In the genomic region with DNA sequence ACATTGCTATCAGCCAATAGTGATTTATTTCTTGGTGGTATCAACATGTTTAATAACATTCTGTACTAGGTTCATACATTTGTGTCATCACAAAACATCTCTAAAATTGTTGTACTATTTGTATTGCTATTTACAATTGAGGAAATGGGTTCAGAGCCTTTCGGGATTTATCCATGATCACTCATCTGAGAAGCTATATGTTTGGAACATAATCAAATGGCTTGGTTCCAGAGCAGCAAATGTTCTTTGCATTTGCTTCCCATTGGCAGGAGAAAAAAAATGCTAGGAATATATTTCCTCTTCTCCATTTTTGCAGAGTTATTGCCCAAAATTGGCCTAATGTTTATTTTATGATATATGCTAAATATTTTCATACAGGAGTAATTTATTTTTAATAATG, we compare ENCODE assay signal across 20 mouse cellular contexts.
DNase-seq lines count a peak whose midpoint lies in the region; ATAC-seq and TF ChIP-seq lines count a peak whose summit lies in the region.
"Had no signal": no experiment of that assay in that cellular context is flagged by ENCODE, and none has a peak within 500 bp of the region (broad histone marks: within the 10 kb centered on the region; RNA-seq: fewer than 3 reads in every experiment).

No protein-coding gene starts in this region.

- DNase-seq in cerebellum, adult 9-10 months, result peak; percentile 5
- no peak for DNase-seq in cerebellum, adult 8-10 months
- peak; percentile 13 for DNase-seq in hindbrain, postnatal 0 days (ENCODE audit: low spot score)
- DNase-seq in lung, adult 2 months, result no peak
- DNase-seq: adrenal gland, postnatal 10 days; adrenal gland, postnatal 36 days; gastrocnemius, postnatal 25 days; heart, adult 18-20 months; heart, postnatal 10 days; heart, postnatal 36 days had no signal

- no peak for TF ChIP-seq POLR2A in lung, adult 2 months (IDR thresholded peaks at IDR 0.05; ENCODE audit: borderline replicate concordance, extremely low read depth, low read depth, low read length)

- no peak for ATAC-seq in hindbrain, postnatal 0 days
- no peak for ATAC-seq in hindbrain, embryonic 13.5 days (ENCODE audit: low FRiP score)
- peak; percentile 34; the same call in 1 of the 2 replicates for ATAC-seq in lung, embryonic 16.5 days (ENCODE audit: low read depth)
- ATAC-seq: forebrain, embryonic 15.5 days; intestine, postnatal 0 days had no signal

- no peak overlapping the region for H3K4me2 ChIP-seq in hindbrain, postnatal 0 days (ENCODE audit: low read depth, low read length)
- no peak overlapping the region for H3K4me2 ChIP-seq in hindbrain, embryonic 13.5 days
- no peak overlapping the region for H3K4me2 ChIP-seq in lung, embryonic 16.5 days (ENCODE audit: low read depth, low read length)
- H3K4me2 ChIP-seq: embryonic facial prominence, embryonic 13.5 days; forebrain, embryonic 15.5 days; heart, embryonic 12.5 days; heart, embryonic 15.5 days; hindbrain, embryonic 14.5 days had no signal

- H3K27ac ChIP-seq in hindbrain, postnatal 0 days, result no peak overlapping the region
- H3K27ac ChIP-seq in hindbrain, embryonic 13.5 days, result no peak overlapping the region
- H3K27ac ChIP-seq in lung, embryonic 16.5 days (ENCODE audit: low read length), result no peak overlapping the region
- H3K27ac ChIP-seq: embryonic facial prominence, embryonic 13.5 days; forebrain, embryonic 10.5 days; forebrain, embryonic 15.5 days; heart, embryonic 15.5 days; hindbrain, embryonic 10.5 days; hindbrain, embryonic 14.5 days had no signal

- no peak overlapping the region for H3K4me3 ChIP-seq in hindbrain, postnatal 0 days (ENCODE audit: low read length)
- H3K4me3 ChIP-seq in hindbrain, embryonic 13.5 days, result no peak overlapping the region
- no peak overlapping the region for H3K4me3 ChIP-seq in lung, embryonic 16.5 days (ENCODE audit: low read length)
- no peak overlapping the region for H3K4me3 ChIP-seq in lung, adult 2 months (replicated peaks; ENCODE audit: extremely low read depth, low read depth, low read length)
- H3K4me3 ChIP-seq: embryonic facial prominence, embryonic 13.5 days; forebrain, embryonic 10.5 days; forebrain, embryonic 15.5 days; heart, embryonic 12.5 days; heart, embryonic 15.5 days; hindbrain, embryonic 10.5 days had no signal

- H3K9me3 ChIP-seq in hindbrain, postnatal 0 days (ENCODE audit: low read length), result no peaks in the 10 kb centered on the region
- H3K9me3 ChIP-seq in hindbrain, embryonic 13.5 days, result no peaks in the 10 kb centered on the region
- H3K9me3 ChIP-seq in lung, embryonic 16.5 days (ENCODE audit: control insufficient read depth, low read length), result no peaks in the 10 kb centered on the region
- H3K9me3 ChIP-seq: embryonic facial prominence, embryonic 13.5 days; forebrain, embryonic 10.5 days; forebrain, embryonic 15.5 days; heart, embryonic 12.5 days; heart, embryonic 15.5 days; hindbrain, embryonic 10.5 days had no signal

- 60% methylated on average over 1 of the region's 1 CpGs for WGBS in hindbrain, postnatal 0 days
- WGBS in hindbrain, embryonic 13.5 days, result 90% methylated on average over 1 of the region's 1 CpGs
- 37% methylated on average over 1 of the region's 1 CpGs for WGBS in lung, embryonic 16.5 days
- WGBS in lung, adult 2 months, result 52% methylated on average over 1 of the region's 1 CpGs

- no peaks in the 10 kb centered on the region for H3K36me3 ChIP-seq in hindbrain, postnatal 0 days (ENCODE audit: insufficient read depth, low read length)
- no peaks in the 10 kb centered on the region for H3K36me3 ChIP-seq in hindbrain, embryonic 13.5 days
- no peaks in the 10 kb centered on the region for H3K36me3 ChIP-seq in lung, embryonic 16.5 days (ENCODE audit: control insufficient read depth, insufficient read depth, low read length)
- H3K36me3 ChIP-seq: embryonic facial prominence, embryonic 13.5 days; forebrain, embryonic 10.5 days; forebrain, embryonic 15.5 days; heart, embryonic 12.5 days; heart, embryonic 15.5 days; hindbrain, embryonic 10.5 days had no signal

- H3K4me1 ChIP-seq in hindbrain, postnatal 0 days (ENCODE audit: insufficient read depth, low read length), result no peaks in the 10 kb centered on the region
- no peaks in the 10 kb centered on the region for H3K4me1 ChIP-seq in hindbrain, embryonic 13.5 days (replicated peaks)
- H3K4me1 ChIP-seq in lung, embryonic 16.5 days (replicated peaks; ENCODE audit: control insufficient read depth, insufficient read depth, low read length), result no peaks in the 10 kb centered on the region
- no peaks in the 10 kb centered on the region for H3K4me1 ChIP-seq in lung, adult 2 months (ENCODE audit: control insufficient read depth, insufficient read depth, low read length)
- H3K4me1 ChIP-seq: embryonic facial prominence, embryonic 13.5 days; forebrain, embryonic 10.5 days; forebrain, embryonic 15.5 days; heart, embryonic 12.5 days; heart, embryonic 15.5 days; hindbrain, embryonic 10.5 days had no signal

- H3K27me3 ChIP-seq in hindbrain, postnatal 0 days (ENCODE audit: insufficient read depth, low read length), result no peaks in the 10 kb centered on the region
- H3K27me3 ChIP-seq in hindbrain, embryonic 13.5 days, result no peaks in the 10 kb centered on the region
- no peaks in the 10 kb centered on the region for H3K27me3 ChIP-seq in lung, embryonic 16.5 days (ENCODE audit: control insufficient read depth, insufficient read depth, low read depth, low read length)
- H3K27me3 ChIP-seq: embryonic facial prominence, embryonic 13.5 days; forebrain, embryonic 15.5 days; heart, embryonic 12.5 days; heart, embryonic 15.5 days had no signal

- no peak for TF ChIP-seq CTCF in hindbrain, postnatal 0 days (IDR thresholded peaks at IDR 0.05; ENCODE audit: low read depth)
- no peak for TF ChIP-seq CTCF in lung, adult 2 months (IDR thresholded peaks at IDR 0.05; ENCODE audit: insufficient read depth, low read length)

- H3K9ac ChIP-seq in hindbrain, postnatal 0 days (replicated peaks; ENCODE audit: low read length), result no peak overlapping the region
- H3K9ac ChIP-seq in hindbrain, embryonic 13.5 days, result no peak overlapping the region
- H3K9ac ChIP-seq in lung, embryonic 16.5 days (ENCODE audit: low read length), result no peak overlapping the region
- H3K9ac ChIP-seq: embryonic facial prominence, embryonic 13.5 days; forebrain, embryonic 15.5 days; heart, embryonic 12.5 days; heart, embryonic 15.5 days; hindbrain, embryonic 14.5 days had no signal

Comparison
In these comparisons a context has a peak if more than half of its experiments do, and no peak if none do; other contexts are left out.
1. DNase-seq: peak in cerebellum, adult 9-10 months (single experiment) and hindbrain, postnatal 0 days (single experiment); none in cerebellum, adult 8-10 months (single experiment) and lung, adult 2 months (single experiment).